Mouse (Mus musculus) CH12.LX (cell line): ENCODE data around the gene Daam1. TPM values are rescaled to one million over a fixed set of nuclear protein-coding genes. Genes with fewer than 3 reads are reported as not detected.
A peak's percentile ranks its signal among the peaks of the same experiment; 100 is the strongest.

Experiments
- DNase-seq: peaks from one replicate; pipeline ENCODE4 v3.0.0-alpha.2; 2013; ENCODE audit errors: extremely low read depth
- H3K27ac ChIP-seq: 2 replicates; pipeline ENCODE4 v1.5.1; 2012; ENCODE audit warnings: low read depth, mild to moderate bottlenecking, control low read depth, moderate library complexity; ENCODE audit not compliant: insufficient read depth
- H3K27me3 ChIP-seq: replicated peaks from 2 replicates; pipeline ENCODE3; 2012; ENCODE audit warnings: inconsistent platforms
- H3K36me3 ChIP-seq, 2 experiments: replicated peaks in 1 of 2; 2 replicates each; pipeline versions ENCODE3 to v1.6.1; 2012; ENCODE audit warnings: inconsistent platforms in 1 of 2, low read length in 1 of 2, mild to moderate bottlenecking in 1 of 2, mixed read lengths in 1 of 2, moderate library complexity in 1 of 2; ENCODE audit not compliant: control insufficient read depth in 1 of 2, insufficient read depth in 1 of 2
- H3K4me1 ChIP-seq, 2 experiments: 2 replicates each; pipeline ENCODE4 v1.6.1; 2012; ENCODE audit warnings: inconsistent platforms in 1 of 2, moderate library complexity in 1 of 2; ENCODE audit not compliant: insufficient read depth in 2 of 2, control insufficient read depth in 1 of 2
- H3K4me2 ChIP-seq: 2 replicates; pipeline ENCODE4 v1.6.1; 2012; ENCODE audit warnings: low read depth, mild to moderate bottlenecking, control low read depth; ENCODE audit not compliant: poor library complexity, insufficient read depth, severe bottlenecking
- H3K4me3 ChIP-seq, 3 experiments: fragments of 150-350 bp in 1 of 3; sonication (generic) in 1 of 3; replicated peaks in 1 of 3; 2 replicates each; pipeline versions ENCODE3 to v1.5.1; 2011 to 2012; ENCODE audit warnings: low read depth in 2 of 3, low read length in 2 of 3, mild to moderate bottlenecking in 2 of 3, moderate library complexity in 2 of 3, control low read depth in 1 of 3, improper control_type of control experiment in 1 of 3, inconsistent platforms in 1 of 3, mixed read lengths in 1 of 3; ENCODE audit not compliant: poor library complexity in 1 of 3
- H3K79me2 ChIP-seq: replicated peaks from 2 replicates; pipeline ENCODE4 v1.6.1; 2012; ENCODE audit warnings: mild to moderate bottlenecking, moderate library complexity; ENCODE audit not compliant: control insufficient read depth, poor library complexity, insufficient read depth, severe bottlenecking; ENCODE audit errors: extremely low read depth
- H3K9ac ChIP-seq: 2 replicates; pipeline ENCODE4 v1.6.1; 2012; ENCODE audit warnings: low read depth, mild to moderate bottlenecking, control low read depth, moderate library complexity; ENCODE audit not compliant: insufficient read depth
- H3K9me3 ChIP-seq: replicated peaks from 2 replicates; pipeline ENCODE3; 2012; ENCODE audit warnings: low read length, inconsistent platforms, mixed read lengths
- E2F4 ChIP-seq: IDR thresholded peaks from 2 replicates; pipeline ENCODE4 v1.6.1; 2011; ENCODE audit warnings: low read depth, low read length, improper control_type of control experiment; ENCODE audit not compliant: insufficient replicate concordance
- ELF1 ChIP-seq: IDR thresholded peaks from 2 replicates; pipeline ENCODE4 v1.6.1; 2014; ENCODE audit warnings: low read depth, mild to moderate bottlenecking, inconsistent platforms, low read length, improper control_type of control experiment
- GABPA ChIP-seq: IDR thresholded peaks from 2 replicates; pipeline ENCODE4 v1.6.1; 2012; ENCODE audit warnings: low read depth, low read length, improper control_type of control experiment, inconsistent platforms; ENCODE audit not compliant: insufficient replicate concordance
- HCFC1 ChIP-seq: IDR thresholded peaks from 2 replicates; pipeline ENCODE4 v1.6.1; 2012; ENCODE audit warnings: low read depth, mild to moderate bottlenecking, inconsistent platforms, low read length, improper control_type of control experiment
- IRF4 ChIP-seq: IDR thresholded peaks from 2 replicates; pipeline ENCODE4 v1.6.1; 2014; ENCODE audit warnings: low read depth, mild to moderate bottlenecking, inconsistent platforms, low read length, improper control_type of control experiment
- JUN ChIP-seq: IDR thresholded peaks from 2 replicates; pipeline ENCODE4 v1.6.1; 2011; ENCODE audit warnings: low read depth, mild to moderate bottlenecking, low read length, improper control_type of control experiment, moderate library complexity; ENCODE audit not compliant: insufficient read depth
- KAT2A ChIP-seq: IDR thresholded peaks from 2 replicates; pipeline ENCODE4 v1.6.1; 2012; ENCODE audit warnings: low read length, improper control_type of control experiment, inconsistent platforms; ENCODE audit not compliant: insufficient replicate concordance
- MAZ ChIP-seq: IDR thresholded peaks from 2 replicates; pipeline ENCODE4 v1.6.1; 2012; ENCODE audit warnings: low read depth, mild to moderate bottlenecking, inconsistent platforms, low read length, improper control_type of control experiment, moderate library complexity
- MXI1 ChIP-seq: IDR thresholded peaks from 2 replicates; pipeline ENCODE4 v1.6.1; 2011; ENCODE audit warnings: mild to moderate bottlenecking, low read depth, low read length, improper control_type of control experiment
- NELFE ChIP-seq: IDR thresholded peaks from 2 replicates; pipeline ENCODE4 v1.6.1; 2011; ENCODE audit warnings: low read depth, low read length, improper control_type of control experiment
- PAX5 ChIP-seq: IDR thresholded peaks from 2 replicates; pipeline ENCODE4 v1.6.1; 2012; ENCODE audit warnings: low read length, inconsistent platforms, mixed read lengths
- POLR2A ChIP-seq: IDR thresholded peaks from 2 replicates; pipeline ENCODE4 v1.6.1; 2011; ENCODE audit warnings: low read depth, mild to moderate bottlenecking, improper control_type of control experiment, low read length
- RAD21 ChIP-seq: IDR thresholded peaks from 2 replicates; pipeline ENCODE4 v1.6.1; 2011; ENCODE audit warnings: low read depth, mild to moderate bottlenecking, low read length, improper control_type of control experiment, moderate library complexity
- RCOR1 ChIP-seq: conservative IDR thresholded peaks from 2 replicates; pipeline ENCODE4 v1.6.1; 2012; ENCODE audit warnings: low read depth, mild to moderate bottlenecking, inconsistent platforms, low read length, improper control_type of control experiment
- SIN3A ChIP-seq: IDR thresholded peaks from 2 replicates; pipeline ENCODE4 v1.6.1; 2012; ENCODE audit warnings: low read length, improper control_type of control experiment, inconsistent platforms
- SMC3 ChIP-seq: IDR thresholded peaks from 2 replicates; pipeline ENCODE4 v1.6.1; 2011; ENCODE audit warnings: low read depth, low read length, improper control_type of control experiment
- TBP ChIP-seq: conservative IDR thresholded peaks from 2 replicates; pipeline ENCODE4 v1.6.1; 2011; ENCODE audit warnings: low read depth, low read length, improper control_type of control experiment
- UBTF ChIP-seq: IDR thresholded peaks from 2 replicates; pipeline ENCODE4 v1.6.1; 2012; ENCODE audit warnings: low read depth, mild to moderate bottlenecking, inconsistent platforms, low read length, improper control_type of control experiment, moderate library complexity
- ZKSCAN1 ChIP-seq: IDR thresholded peaks from 2 replicates; pipeline ENCODE4 v1.6.1; 2012; ENCODE audit warnings: low read depth, inconsistent platforms, low read length, improper control_type of control experiment, borderline replicate concordance
- ZMIZ1 ChIP-seq: IDR thresholded peaks from 2 replicates; pipeline ENCODE4 v1.6.1; 2012; ENCODE audit warnings: low read depth, mild to moderate bottlenecking, inconsistent platforms, low read length, improper control_type of control experiment
- dilution Hi-C: fragments of 300-500 bp; cut with MboI; formaldehyde crosslinking; loops from 2 replicates; pipeline ENCODE4 v1.14.3; 2020; ENCODE audit warnings: low sequenced_read_pairs; ENCODE audit not compliant: extremely low pct_unique_long_range_greater_than_20kb, extremely low pct_ligation_motif_present
- in situ Hi-C: fragments of 300-500 bp; cut with MboI; formaldehyde crosslinking; loops from 3 replicates; pipeline ENCODE4 v1.14.3; 2019; ENCODE audit warnings: low sequenced_read_pairs, low pct_ligation_motif_present, low pct_unique_long_range_greater_than_20kb, mixed read lengths
- polyA plus RNA-seq: library from polyadenylated mRNA; unstranded; fragments of >175 nt; gene quantifications from 2 replicates; pipeline ENCODE4 v1.2.1, GENCODE M21; 2012; ENCODE audit warnings: low read depth; ENCODE audit not compliant: insufficient read length
- total RNA-seq, 2 experiments: library from RNA; depleted of rRNA; stranded (reverse); fragments of 300-350 nt in 1 of 2; fragments of >200 nt in 1 of 2; gene quantifications; 2 replicates each; pipeline ENCODE4 v1.2.3; 2012 to 2014

The Daam1 gene
- total and polyA plus RNA-seq, 3 experiments, result 10.7 to 27.9 (median 23.6) TPM

DNA sequence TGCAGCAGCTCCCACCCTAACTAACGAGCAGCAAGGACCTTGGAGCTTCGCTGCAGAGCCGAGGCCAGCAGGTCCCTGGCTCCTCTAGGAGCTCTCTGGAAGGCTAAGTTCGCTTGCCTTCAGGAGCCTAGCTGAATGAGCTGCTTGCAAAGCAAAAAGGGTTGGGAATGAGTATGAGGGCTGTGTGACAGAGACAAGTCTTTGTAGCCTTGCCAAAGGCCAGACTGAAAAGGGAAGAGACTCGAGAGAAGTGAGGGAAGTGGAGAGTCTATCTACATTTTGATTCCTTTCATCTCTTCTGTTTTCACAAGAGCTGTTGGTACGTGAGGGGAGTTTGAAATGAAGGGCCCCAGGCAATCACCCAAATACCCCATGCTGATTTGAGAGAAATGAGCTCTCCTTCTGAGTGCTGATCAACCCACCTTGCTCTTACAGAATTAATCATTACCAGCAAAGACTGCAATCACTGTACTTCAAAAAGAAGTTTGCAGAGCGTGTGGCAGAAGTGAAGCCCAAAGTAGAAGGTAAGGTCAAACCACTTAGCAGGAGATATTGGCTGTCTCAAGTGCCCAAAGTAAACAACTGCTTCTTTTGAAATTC, 145.6 kb downstream of the Daam1 start:
- no peak overlapping the region for H3K9ac ChIP-seq
- dilution Hi-C loops (no loop called here), in situ Hi-C loops (loop anchor here (10.0 kb wide), 1 partner anchor 152 kb away; no protein-coding TSS in a partner anchor)
- peaks cover 6 to 68% of the 10 kb centered on the region in 2 experiments for H3K4me1 ChIP-seq
- no peaks in the 10 kb centered on the region for H3K27me3 ChIP-seq
- peaks cover 35 to 91% of the 10 kb centered on the region in 2 experiments for H3K36me3 ChIP-seq
- no peak for DNase-seq
- no peak overlapping the region for H3K4me2 ChIP-seq
- no peaks in the 10 kb centered on the region for H3K79me2 ChIP-seq
- TF ChIP-seq UBTF, result no peak
- no peak for TF ChIP-seq NELFE
- no peak for TF ChIP-seq MXI1
- no peak for TF ChIP-seq ZKSCAN1
- TF ChIP-seq SMC3, result no peak
- TF ChIP-seq PAX5, result no peak
- TF ChIP-seq SIN3A, result no peak
- no peak for TF ChIP-seq ELF1
- TF ChIP-seq TBP, result no peak
- TF ChIP-seq ZMIZ1, result no peak
- TF ChIP-seq JUN, result no peak
- no peak overlapping the region for H3K4me3 ChIP-seq
- no peak overlapping the region for H3K27ac ChIP-seq
- no peaks in the 10 kb centered on the region for H3K9me3 ChIP-seq

DNA sequence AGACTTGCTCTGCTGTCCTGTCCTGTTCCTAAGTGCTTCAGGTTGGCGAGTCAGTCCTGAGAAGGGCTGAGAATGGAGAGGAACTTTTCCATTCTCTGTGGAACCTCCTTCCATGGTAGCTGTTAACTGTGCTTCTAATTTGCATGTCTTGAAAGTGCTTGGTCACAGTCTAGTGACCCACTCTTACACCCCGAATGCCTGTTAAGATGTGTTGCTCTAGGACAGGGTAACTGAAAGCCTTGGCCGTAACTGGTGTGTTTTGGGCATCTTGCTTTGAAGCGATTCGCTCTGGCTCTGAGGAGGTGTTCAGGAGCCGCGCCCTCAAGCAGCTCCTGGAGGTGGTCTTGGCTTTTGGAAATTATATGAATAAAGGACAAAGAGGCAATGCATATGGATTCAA, 146.5 kb downstream of the Daam1 start:
- Histone ChIP-seq H3K36me3 (peaks cover 34 to 88% of the 10 kb centered on the region in 2 experiments), H3K79me2 (no peaks in the 10 kb centered on the region), H3K4me2 (no peak overlapping the region), H3K9ac (no peak overlapping the region), H3K4me1 (peaks cover 6 to 66% of the 10 kb centered on the region in 2 experiments), H3K4me3 (no peak overlapping the region), H3K27ac (no peak overlapping the region), H3K27me3 (no peaks in the 10 kb centered on the region), H3K9me3 (no peaks in the 10 kb centered on the region)
- peak; percentile 24 for DNase-seq
- TF ChIP-seq KAT2A (no peak), POLR2A (no peak), RCOR1 (no peak), GABPA (no peak), JUN (no peak), MAZ (no peak), PAX5 (no peak), IRF4 (no peak), E2F4 (no peak), HCFC1 (no peak), NELFE (no peak), RAD21 (no peak)
- in situ Hi-C loops (loop anchor here (10.0 kb wide), 1 partner anchor 153 kb away; no protein-coding TSS in a partner anchor), dilution Hi-C loops (no loop called here)
